Mouse (Mus musculus) forebrain, embryonic 11.5 days (tissue): Measurements from ENCODE around the gene Hspd1. TPM values are rescaled to one million over a fixed set of nuclear protein-coding genes. Genes with fewer than 3 reads are reported as not detected.
A peak's percentile ranks its signal among the peaks of the same experiment; 100 is the strongest.

Source experiments
- ATAC-seq: fragments of 200-750 bp; cut with Nextera tagmentation; replicated peaks from 2 replicates; pipeline ENCODE4 v1.8.0; 2017; ENCODE audit warnings: moderate TSS enrichment; ENCODE audit not compliant: low FRiP score
- DNase-seq: peaks from one replicate; pipeline ENCODE4 v3.0.0-alpha.2; 2017; ENCODE audit warnings: low spot score
- H3K27ac ChIP-seq: fragments of 300-500 bp; sonication (generic); 2 replicates; pipeline ENCODE4 v1.5.1; 2014; ENCODE audit warnings: low read depth, low read length
- H3K27me3 ChIP-seq: fragments of 300-500 bp; sonication (generic); 2 replicates; pipeline ENCODE4 v1.6.1; 2014; ENCODE audit warnings: mild to moderate bottlenecking, low read length, mixed read lengths; ENCODE audit not compliant: control insufficient read depth, insufficient read depth
- H3K36me3 ChIP-seq: fragments of 300-500 bp; sonication (generic); 2 replicates; pipeline ENCODE4 v1.6.1; 2014; ENCODE audit warnings: mild to moderate bottlenecking, low read length, moderate library complexity, mixed read lengths; ENCODE audit not compliant: control insufficient read depth, insufficient read depth
- H3K4me1 ChIP-seq: fragments of 300-500 bp; sonication (generic); replicated peaks from 2 replicates; pipeline ENCODE4 v1.6.1; 2014; ENCODE audit warnings: low read length, mixed read lengths; ENCODE audit not compliant: control insufficient read depth, insufficient read depth
- H3K4me2 ChIP-seq: fragments of 300-500 bp; sonication (generic); 2 replicates; pipeline ENCODE4 v1.6.1; 2014; ENCODE audit warnings: low read depth, mild to moderate bottlenecking, low read length, moderate library complexity, mixed read lengths; ENCODE audit not compliant: severe bottlenecking
- H3K4me3 ChIP-seq: fragments of 300-500 bp; sonication (generic); 2 replicates; pipeline ENCODE4 v1.5.1; 2014; ENCODE audit warnings: low read depth, low read length
- H3K9ac ChIP-seq: fragments of 300-500 bp; sonication (generic); 2 replicates; pipeline ENCODE4 v1.6.1; 2014; ENCODE audit warnings: low read length
- H3K9me3 ChIP-seq: fragments of 300-500 bp; sonication (generic); 2 replicates; pipeline ENCODE4 v1.6.1; 2016; ENCODE audit warnings: low read length, mixed read lengths; ENCODE audit not compliant: control insufficient read depth
- WGBS: fragments of 180-500 bp; shearing (Covaris S2); extraction: QIAGEN DNeasy Blood & Tissue Kit; methylation state at CpG from one replicate; pipeline ENCODE4 v1.1.7; 2014; 5-methylcytosine and 5-hydroxymethylcytosine counted together
- polyA plus RNA-seq: library from polyadenylated mRNA; unstranded; fragments of >200 nt; fragmentation: Nextera tagmentation; extraction: Ambion mirVana; gene quantifications from 2 replicates; pipeline ENCODE4 v1.2.1, GENCODE M21; 2014

Gene Hspd1
- 401 and 416 TPM in 2 replicates for polyA plus RNA-seq

DNA sequence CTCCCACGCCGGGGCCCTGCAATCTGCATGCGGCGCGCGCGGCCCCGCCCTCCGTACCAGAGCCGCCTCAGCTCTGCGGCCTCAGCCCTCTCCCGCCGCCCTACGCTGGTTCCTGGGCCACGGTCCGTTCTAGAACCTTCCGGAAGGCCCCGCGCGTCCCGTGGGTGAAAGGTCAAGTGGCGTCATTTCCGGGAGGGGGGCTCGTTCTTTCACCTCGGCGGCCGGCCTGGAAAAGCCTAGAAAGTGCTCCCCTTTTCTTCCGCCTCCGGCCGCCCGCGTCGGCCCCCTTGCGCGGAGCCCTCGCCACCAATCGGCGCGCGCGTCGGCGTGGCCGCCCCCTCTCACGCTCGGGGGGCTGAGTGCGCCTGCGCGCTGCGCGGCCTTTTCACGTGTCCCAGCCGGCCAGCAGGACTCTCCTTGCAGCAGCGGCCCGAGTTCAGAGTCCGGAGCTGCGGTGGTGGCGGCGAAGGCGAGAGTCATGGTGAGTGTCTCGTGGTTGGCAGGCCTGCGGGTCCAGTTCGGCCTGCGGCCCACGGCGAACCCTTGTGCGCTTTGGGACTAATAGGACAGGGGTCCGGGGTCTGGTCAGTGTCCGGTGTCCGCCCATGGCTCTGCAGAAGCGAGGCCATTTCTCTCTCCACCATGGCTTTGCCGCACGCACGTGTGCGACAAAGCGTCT lies at the start of gene Hspd1, which contains the start of gene Hspe1:
Gene Hspd1, minus strand, starts transcription at position 312 of the 679 bp plus-strand sequence.
Gene Hspe1, plus strand, starts transcription at position 201 of the 679 bp plus-strand sequence.
- Histone ChIP-seq H3K9ac (peak within 1 kb of the TSS; percentile 95), H3K4me2 (peak within 1 kb of the TSS; percentile 85), H3K4me3 (peak within 1 kb of the TSS; percentile 91), H3K27me3 (no peaks in the 10 kb centered on the region), H3K4me1 (peaks cover 6% of the 10 kb centered on the region), H3K9me3 (no peaks in the 10 kb centered on the region), H3K36me3 (peaks cover 12% of the 10 kb centered on the region), H3K27ac (peak within 1 kb of the TSS; percentile 94)
- WGBS, result under 1% methylated on average over 68 of the region's 76 CpGs
- ATAC-seq (peak; percentile 96), DNase-seq (peak; percentile 99)

DNA sequence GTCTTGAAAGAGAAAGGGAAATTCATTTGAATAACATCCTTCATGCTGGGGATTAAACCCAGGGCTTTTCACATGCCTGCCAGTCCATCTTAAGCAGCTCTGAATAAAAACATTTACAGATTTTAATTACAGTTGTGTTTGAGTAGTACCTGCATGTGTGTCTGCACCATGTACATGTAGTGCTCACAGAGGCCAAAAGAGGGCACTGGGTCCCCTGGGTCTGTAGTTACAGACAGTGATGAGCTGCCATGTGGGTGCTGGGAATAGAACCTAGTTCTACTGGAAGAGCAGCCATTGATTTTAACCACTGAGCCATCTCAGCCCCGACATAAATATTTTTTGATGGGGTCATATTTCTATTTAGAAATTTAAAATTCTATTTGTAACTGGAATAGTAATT lies 47.8 kb upstream of the Hspd1 start:
- no peak for ATAC-seq
- H3K36me3 ChIP-seq, result no peaks in the 10 kb centered on the region; the same call in 1 of the 2 replicates
- no peak overlapping the region for H3K4me3 ChIP-seq
- H3K4me1 ChIP-seq, result 0 out of 2 replicates have a peak, but pooled peaks cover 3% of the 10 kb centered on the region
- H3K27me3 ChIP-seq, result no peaks in the 10 kb centered on the region
- no peak overlapping the region for H3K27ac ChIP-seq
- no peak for DNase-seq
- no peak overlapping the region for H3K4me2 ChIP-seq
- no peak overlapping the region for H3K9ac ChIP-seq
- no peaks in the 10 kb centered on the region for H3K9me3 ChIP-seq
- WGBS, result 97% methylated on average over 1 of the region's 1 CpGs

DNA sequence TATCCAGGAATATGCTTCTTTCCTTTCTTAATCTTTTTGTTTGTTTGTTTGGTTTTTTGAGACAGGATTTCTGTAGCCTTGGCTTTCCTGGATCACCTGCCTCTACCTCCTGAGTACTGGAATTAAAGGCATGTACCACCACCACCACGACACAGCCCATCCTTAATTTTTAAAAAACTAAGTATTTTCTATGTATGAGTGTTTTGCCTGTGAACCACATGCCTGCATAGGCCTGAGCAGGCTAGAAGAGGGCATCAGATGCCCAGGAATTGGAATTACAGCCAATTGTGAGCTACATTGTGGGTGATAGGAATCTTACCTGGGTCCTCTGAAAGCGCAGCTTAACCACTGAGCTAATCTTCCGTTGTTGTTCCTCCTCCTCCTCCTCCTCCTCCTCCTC lies 46.3 kb upstream of the Hspd1 start:
- WGBS, result 90% methylated on average over 3 of the region's 3 CpGs

DNA sequence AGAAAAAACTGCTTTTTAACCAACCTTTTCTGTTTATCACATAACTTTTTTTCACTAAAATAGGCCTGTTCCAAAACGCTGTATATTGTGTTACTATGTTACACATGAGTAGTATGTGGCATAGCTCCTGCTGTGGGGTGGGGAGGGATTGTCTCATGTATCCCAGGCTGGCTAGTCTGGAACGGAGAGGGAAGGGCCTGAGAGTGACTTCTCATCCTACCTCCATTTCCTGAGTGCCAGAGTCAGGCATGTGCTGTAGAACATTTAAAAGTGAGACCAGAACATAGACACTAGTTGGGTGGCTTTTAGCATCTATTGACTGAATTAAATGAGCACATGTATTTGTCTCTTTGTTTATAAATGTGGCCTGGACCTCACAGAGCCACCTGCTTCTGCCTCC lies 45.1 kb upstream of the Hspd1 start:
- Histone ChIP-seq H3K9ac (no peak overlapping the region), H3K27me3 (no peaks in the 10 kb centered on the region), H3K9me3 (no peaks in the 10 kb centered on the region), H3K4me2 (no peak overlapping the region), H3K27ac (no peak overlapping the region), H3K36me3 (no peaks in the 10 kb centered on the region), H3K4me3 (no peak overlapping the region), H3K4me1 (0 out of 2 replicates have a peak, but pooled peaks cover 3% of the 10 kb centered on the region)
- no peak for DNase-seq
- WGBS, result 79% methylated on average over 2 of the region's 2 CpGs
- ATAC-seq, result no peak

More for the DNA sequence above, 46.3 kb upstream of the Hspd1 start:
- H3K27ac ChIP-seq, result no peak overlapping the region
- DNase-seq (no peak), ATAC-seq (no peak)
- no peak overlapping the region for H3K4me2 ChIP-seq
- no peaks in the 10 kb centered on the region for H3K9me3 ChIP-seq
- H3K9ac ChIP-seq, result no peak overlapping the region
- no peaks in the 10 kb centered on the region for H3K36me3 ChIP-seq
- H3K4me1 ChIP-seq, result 0 out of 2 replicates have a peak, but pooled peaks cover 3% of the 10 kb centered on the region
- no peak overlapping the region for H3K4me3 ChIP-seq
- no peaks in the 10 kb centered on the region for H3K27me3 ChIP-seq

- Histone ChIP-seq H3K27ac (no peak overlapping the region), H3K36me3 (no peaks in the 10 kb centered on the region), H3K27me3 (no peaks in the 10 kb centered on the region), H3K4me1 (0 out of 2 replicates have a peak, but pooled peaks cover 3% of the 10 kb centered on the region), H3K9me3 (no peaks in the 10 kb centered on the region), H3K4me3 (peak overlapping the region; percentile 81), H3K4me2 (peak overlapping the region; percentile 67), H3K9ac (peak overlapping the region; percentile 95)
- WGBS, result 85% methylated on average over 4 of the region's 4 CpGs
- ATAC-seq (no peak), DNase-seq (no peak)
Observed at GRCm38 (mm10) chr1:55132308-55132707, 44.3 kb upstream of the Hspd1 start.

DNA sequence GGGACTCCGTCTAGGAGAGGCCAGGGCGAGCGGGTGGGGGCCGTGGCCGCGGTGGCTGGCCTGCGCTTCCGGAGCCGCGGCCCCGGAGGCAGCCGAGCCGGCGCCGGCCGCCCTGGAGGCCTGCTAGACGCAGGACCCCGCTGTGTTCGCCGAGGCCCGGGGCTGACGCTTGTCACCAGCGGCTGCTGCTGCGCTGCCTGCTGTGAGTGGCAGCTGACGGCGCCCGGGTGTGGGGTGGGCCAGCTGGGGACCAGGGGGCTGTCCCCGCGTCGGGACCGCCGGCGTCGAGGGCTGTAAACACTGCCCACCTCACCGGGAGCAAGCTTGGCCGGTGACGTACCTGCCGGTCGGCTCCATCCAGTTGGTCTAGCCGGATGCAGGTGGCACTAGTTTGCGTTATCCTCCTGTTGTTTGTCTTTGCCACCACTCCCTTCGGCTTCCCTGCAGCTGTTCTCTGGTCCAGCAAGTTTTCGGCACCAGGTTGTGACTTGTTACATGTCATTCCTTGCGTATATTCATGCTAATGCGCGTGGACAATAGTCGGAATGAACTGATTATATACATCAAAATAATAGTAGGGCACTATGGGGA lies 43.5 kb upstream of the Hspd1 start:
- Histone ChIP-seq H3K4me3 (peak overlapping the region; percentile 81), H3K27ac (peak overlapping the region; percentile 95), H3K9me3 (no peaks in the 10 kb centered on the region), H3K27me3 (no peaks in the 10 kb centered on the region), H3K36me3 (no peaks in the 10 kb centered on the region), H3K9ac (peak overlapping the region; percentile 95), H3K4me1 (0 out of 2 replicates have a peak, but pooled peaks cover 3% of the 10 kb centered on the region), H3K4me2 (peak overlapping the region; percentile 67)
- WGBS, result 0% methylated on average over 47 of the region's 47 CpGs
- no peak for DNase-seq
- ATAC-seq, result peak; percentile 82

DNA sequence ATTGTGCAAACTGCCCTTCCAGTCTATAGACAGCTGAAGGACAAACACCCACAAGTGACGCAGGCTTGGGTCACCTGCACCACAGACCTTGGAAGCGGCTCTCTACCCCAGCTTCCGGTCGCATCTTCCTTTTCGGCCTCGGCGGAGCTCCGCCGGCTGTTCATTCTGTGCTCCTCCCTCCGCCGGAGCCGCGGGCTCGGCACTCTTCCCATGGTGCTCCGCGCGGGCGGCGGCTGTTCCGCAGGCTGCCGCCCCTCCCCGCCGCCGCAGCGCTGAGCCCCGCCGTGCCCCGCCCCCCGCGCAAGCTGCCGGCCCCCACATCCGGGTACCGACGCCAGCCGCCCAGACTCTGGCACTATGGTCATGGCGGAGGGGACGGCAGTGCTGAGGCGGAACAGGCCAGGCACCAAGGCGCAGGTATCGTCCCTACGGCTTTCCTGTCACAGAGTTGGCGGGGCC lies 42.9 kb upstream of the Hspd1 start, which contains the start of gene Mob4:
Gene Mob4, plus strand, starts transcription at position 289 of the 459 bp plus-strand sequence.
- under 1% methylated on average over 42 of the region's 42 CpGs for WGBS
- peak within 1 kb of the TSS; percentile 67 for H3K4me2 ChIP-seq
- H3K4me3 ChIP-seq, result peak within 1 kb of the TSS; percentile 81
- ATAC-seq (peak; percentile 97), DNase-seq (peak; percentile 98)
- H3K36me3 ChIP-seq, result no peaks in the 10 kb centered on the region
- no peaks in the 10 kb centered on the region for H3K27me3 ChIP-seq
- no peaks in the 10 kb centered on the region for H3K9me3 ChIP-seq
- peak within 1 kb of the TSS; percentile 95 for H3K9ac ChIP-seq
- 0 out of 2 replicates have a peak, but pooled peaks cover 3% of the 10 kb centered on the region for H3K4me1 ChIP-seq
- H3K27ac ChIP-seq, result peak within 1 kb of the TSS; percentile 95

- ATAC-seq (no peak), DNase-seq (no peak)
- H3K27me3 ChIP-seq, result no peaks in the 10 kb centered on the region
- peak overlapping the region; percentile 81 for H3K4me3 ChIP-seq
- H3K4me1 ChIP-seq, result 0 out of 2 replicates have a peak, but pooled peaks cover 3% of the 10 kb centered on the region
- peak overlapping the region; percentile 70 for H3K27ac ChIP-seq
- H3K9ac ChIP-seq, result peak overlapping the region; percentile 59
- H3K9me3 ChIP-seq, result no peaks in the 10 kb centered on the region
- no peaks in the 10 kb centered on the region for H3K36me3 ChIP-seq
- WGBS, result 75% methylated on average over 10 of the region's 10 CpGs
- peak overlapping the region; percentile 67 for H3K4me2 ChIP-seq
Observed at GRCm38 (mm10) chr1:55130190-55130916, 42.3 kb upstream of the Hspd1 start.
